ENCODE assay signal across 8 mouse cellular contexts in the genomic region with DNA sequence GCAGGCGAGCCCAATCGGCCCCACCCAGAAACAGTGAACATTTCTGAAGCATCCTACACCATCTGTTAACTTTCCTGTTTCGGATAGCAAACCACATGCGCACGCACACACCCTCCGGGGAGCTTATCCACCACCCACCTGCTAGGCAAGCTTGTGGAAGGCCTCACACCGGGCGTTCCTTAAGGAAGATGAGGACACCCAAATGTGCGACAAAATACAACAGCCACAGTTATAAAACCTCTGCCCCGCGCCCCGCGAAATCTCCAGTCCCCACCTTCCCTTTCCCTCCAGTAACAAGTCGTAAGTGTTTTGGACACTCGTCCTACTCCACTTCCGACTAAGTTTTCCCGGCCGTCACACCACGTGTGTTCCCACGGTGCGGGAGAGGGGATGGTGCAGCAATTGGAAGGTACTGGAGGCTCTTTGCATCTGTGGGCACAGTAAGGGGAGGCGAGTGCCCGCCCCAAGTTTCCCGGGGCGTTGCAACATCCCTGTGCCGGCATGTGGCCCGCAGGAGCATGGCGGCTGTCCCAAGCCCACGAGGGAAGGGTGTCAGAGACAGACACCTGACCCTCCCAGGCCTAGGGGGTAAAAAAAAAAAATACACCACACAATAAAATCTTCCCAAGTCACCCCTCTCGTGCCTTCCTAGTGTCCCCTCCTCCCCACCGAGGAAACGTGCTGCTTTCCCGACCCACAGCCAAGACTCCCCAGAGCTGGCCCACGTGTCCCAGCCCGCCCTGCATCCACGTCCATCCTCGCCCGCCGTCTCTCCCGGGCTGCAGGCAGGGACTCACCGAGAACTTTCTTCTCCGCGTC. TPM values are rescaled to one million over a fixed set of nuclear protein-coding genes. Genes with fewer than 3 reads are reported as not detected.
DNase-seq lines count a peak whose midpoint lies in the region; ATAC-seq and TF ChIP-seq lines count a peak whose summit lies in the region.

No protein-coding gene starts in this region.

- under 1% methylated on average over 43 of the region's 43 CpGs for WGBS in heart, embryonic 12.5 days
- under 1% methylated on average over 43 of the region's 43 CpGs for WGBS in kidney, postnatal 0 days
- under 1% methylated on average over 43 of the region's 43 CpGs for WGBS in liver, embryonic 13.5 days (ENCODE audit: insufficient replicate concordance)
- WGBS in stomach, embryonic 16.5 days, result under 1% methylated on average over 43 of the region's 43 CpGs

- H3K27ac ChIP-seq in bone marrow macrophage, adult 2 months (ENCODE audit: insufficient read depth, low read depth, low read length), result peak overlapping the region; percentile 74
- peak overlapping the region; percentile 88 for H3K27ac ChIP-seq in heart, embryonic 12.5 days (ENCODE audit: poor library complexity, severe bottlenecking)
- H3K27ac ChIP-seq in kidney, postnatal 0 days, result peak overlapping the region; percentile 91
- peak overlapping the region; percentile 98 for H3K27ac ChIP-seq in liver, embryonic 13.5 days
- H3K27ac ChIP-seq in stomach, embryonic 16.5 days (ENCODE audit: low read length), result peak overlapping the region; percentile 91

- H3K4me3 ChIP-seq in bone marrow macrophage, adult 2 months (ENCODE audit: insufficient read depth, low read length), result peak overlapping the region; percentile 94
- H3K4me3 ChIP-seq in heart, embryonic 12.5 days, result peak overlapping the region; percentile 88
- peak overlapping the region; percentile 70 for H3K4me3 ChIP-seq in kidney, postnatal 0 days (replicated peaks; ENCODE audit: low read depth, low read length)
- peak overlapping the region; percentile 95 for H3K4me3 ChIP-seq in liver, embryonic 13.5 days (replicated peaks)
- H3K4me3 ChIP-seq in stomach, embryonic 16.5 days (replicated peaks; ENCODE audit: low read length), result peak overlapping the region; percentile 96

- H3K36me3 ChIP-seq in heart, embryonic 12.5 days, result no peaks in the 10 kb centered on the region
- no peaks in the 10 kb centered on the region for H3K36me3 ChIP-seq in kidney, postnatal 0 days (ENCODE audit: insufficient read depth, low read length)
- H3K36me3 ChIP-seq in liver, embryonic 13.5 days, result peaks cover 15% of the 10 kb centered on the region
- H3K36me3 ChIP-seq in stomach, embryonic 16.5 days (ENCODE audit: control insufficient read depth, insufficient read depth, low read length), result no peaks in the 10 kb centered on the region

- ATAC-seq in erythroblast, adult 5-6 weeks (replicated peaks; ENCODE audit: low FRiP score, poor library complexity, severe bottlenecking), result peak; percentile 85
- ATAC-seq in heart, embryonic 12.5 days (ENCODE audit: insufficient number of reproducible peaks, low FRiP score), result peak; percentile 70
- ATAC-seq in kidney, postnatal 0 days (replicated peaks; ENCODE audit: low FRiP score, low read depth), result peak; percentile 53
- ATAC-seq in liver, embryonic 13.5 days (ENCODE audit: low read depth), result peak; percentile 89
- peak; percentile 69 for ATAC-seq in stomach, embryonic 16.5 days (ENCODE audit: insufficient read depth, low FRiP score)

- peak overlapping the region; percentile 90 for H3K4me2 ChIP-seq in heart, embryonic 12.5 days
- H3K4me2 ChIP-seq in kidney, postnatal 0 days (ENCODE audit: low read length), result peak overlapping the region; percentile 73
- H3K4me2 ChIP-seq in liver, embryonic 13.5 days, result peak overlapping the region; percentile 86
- H3K4me2 ChIP-seq in stomach, embryonic 16.5 days (ENCODE audit: low read depth, low read length), result peak overlapping the region; percentile 55

- no peaks in the 10 kb centered on the region for H3K9me3 ChIP-seq in heart, embryonic 12.5 days (replicated peaks)
- H3K9me3 ChIP-seq in kidney, postnatal 0 days (replicated peaks; ENCODE audit: low read length), result no peaks in the 10 kb centered on the region
- no peaks in the 10 kb centered on the region for H3K9me3 ChIP-seq in liver, embryonic 13.5 days (replicated peaks)
- H3K9me3 ChIP-seq in stomach, embryonic 16.5 days (replicated peaks; ENCODE audit: control insufficient read depth, low read length), result no peaks in the 10 kb centered on the region

- peak overlapping the region; percentile 96 for H3K9ac ChIP-seq in heart, embryonic 12.5 days
- H3K9ac ChIP-seq in kidney, postnatal 0 days (ENCODE audit: low read depth, low read length), result peak overlapping the region; percentile 91
- peak overlapping the region; percentile 96 for H3K9ac ChIP-seq in liver, embryonic 13.5 days
- H3K9ac ChIP-seq in stomach, embryonic 16.5 days (ENCODE audit: low read length), result peak overlapping the region; percentile 94

- TF ChIP-seq CTCF in bone marrow macrophage, adult 2 months (IDR thresholded peaks at IDR 0.05; ENCODE audit: low read depth, low read length), result no peak
- no peak for TF ChIP-seq CTCF in kidney, postnatal 0 days (IDR thresholded peaks at IDR 0.05; ENCODE audit: low read depth)

- H3K27me3 ChIP-seq in heart, embryonic 12.5 days (replicated peaks), result no peaks in the 10 kb centered on the region
- no peaks in the 10 kb centered on the region for H3K27me3 ChIP-seq in kidney, postnatal 0 days (ENCODE audit: insufficient read depth, low read length)
- H3K27me3 ChIP-seq in liver, embryonic 13.5 days, result 0 out of 2 replicates have a peak, but pooled peaks cover under 1% of the 10 kb centered on the region
- no peaks in the 10 kb centered on the region for H3K27me3 ChIP-seq in stomach, embryonic 16.5 days (ENCODE audit: control insufficient read depth, insufficient read depth, low read length)

- TF ChIP-seq POLR2A in bone marrow macrophage, adult 2 months (IDR thresholded peaks at IDR 0.05; ENCODE audit: borderline replicate concordance, low read depth, low read length), result no peak

- peak; percentile 56 for DNase-seq in CD4-positive helper T cell, adult 2 months (ENCODE audit: low read depth, low spot score)
- peak; percentile 57 for DNase-seq in kidney, postnatal 0 days (ENCODE audit: low spot score)
- DNase-seq in liver, embryonic 13.5 days, result peak; percentile 86
- DNase-seq in natural killer cell, adult 2 months (ENCODE audit: low spot score in 2 of 2), result peak; percentile 25 to 26

- H3K4me1 ChIP-seq in bone marrow macrophage, adult 2 months (ENCODE audit: control insufficient read depth, insufficient read depth, low read length), result peaks cover 35% of the 10 kb centered on the region
- peaks cover 34% of the 10 kb centered on the region for H3K4me1 ChIP-seq in heart, embryonic 12.5 days (replicated peaks)
- peaks cover 25% of the 10 kb centered on the region for H3K4me1 ChIP-seq in kidney, postnatal 0 days (replicated peaks; ENCODE audit: insufficient read depth, low read length)
- H3K4me1 ChIP-seq in liver, embryonic 13.5 days (replicated peaks), result peaks cover 58% of the 10 kb centered on the region
- peaks cover 28% of the 10 kb centered on the region for H3K4me1 ChIP-seq in stomach, embryonic 16.5 days (ENCODE audit: control insufficient read depth, insufficient read depth, low read length)

RNA-seq across cellular contexts. Expression of a gene that starts 0.8 kb away (rescaled TPM):
- 46.1 and 59.4 TPM in 2 replicates for polyA plus RNA-seq in bone marrow macrophage, adult 2 months (2012; ENCODE audit: insufficient read depth, insufficient read length, missing spikeins)
- total RNA-seq in erythroblast, adult 5-6 weeks (2015; ENCODE audit: low replicate concordance), result 299 and 322 TPM in 2 replicates
- 366 and 388 TPM in 2 replicates for total RNA-seq in erythroblast, adult 5-6 weeks (2017; ENCODE audit: low replicate concordance)
- polyA plus RNA-seq in heart, embryonic 12.5 days (2016; fragmentation: Nextera tagmentation; extraction: Ambion mirVana), result 47.9 and 52.6 TPM in 2 replicates
- polyA plus RNA-seq in kidney, postnatal 0 days (2015; fragmentation: Nextera tagmentation; extraction: Ambion mirVana), result 51.5 and 65.9 TPM in 2 replicates
- polyA plus RNA-seq in liver, embryonic 13.5 days (2015; fragmentation: Nextera tagmentation; extraction: Ambion mirVana), result 80.6 and 81.3 TPM in 2 replicates
- 32.7 and 39.8 TPM in 2 replicates for polyA plus RNA-seq in stomach, embryonic 16.5 days (2015; fragmentation: Nextera tagmentation; extraction: Ambion mirVana)

RNA-seq across cellular contexts. Expression of a gene that starts 34.0 kb away (rescaled TPM):
- polyA plus RNA-seq in bone marrow macrophage, adult 2 months (2012; ENCODE audit: insufficient read depth, insufficient read length, missing spikeins), result not detected in 2 replicates
- total RNA-seq in erythroblast, adult 5-6 weeks (2015; ENCODE audit: low replicate concordance), result 0.58 TPM in 1 of 2 replicates, not detected in the other
- 1.4 TPM in 1 of 2 replicates, not detected in the other for total RNA-seq in erythroblast, adult 5-6 weeks (2017; ENCODE audit: low replicate concordance)
- 0.40 and 1.6 TPM in 2 replicates for polyA plus RNA-seq in heart, embryonic 12.5 days (2016; fragmentation: Nextera tagmentation; extraction: Ambion mirVana)
- polyA plus RNA-seq in kidney, postnatal 0 days (2015; fragmentation: Nextera tagmentation; extraction: Ambion mirVana), result 3.2 and 3.6 TPM in 2 replicates
- polyA plus RNA-seq in liver, embryonic 13.5 days (2015; fragmentation: Nextera tagmentation; extraction: Ambion mirVana), result 0.44 and 0.60 TPM in 2 replicates
- 12.1 and 15.6 TPM in 2 replicates for polyA plus RNA-seq in stomach, embryonic 16.5 days (2015; fragmentation: Nextera tagmentation; extraction: Ambion mirVana)

Comparison
In these comparisons a context has a peak if more than half of its experiments do, and no peak if none do; other contexts are left out.
1. Peak in every context shown above with its lines: DNase-seq, ATAC-seq, H3K4me3 ChIP-seq and H3K27ac ChIP-seq.
2. DNase-seq: peak in every context shown above with its lines; median percentile 86 in liver, embryonic 13.5 days; 57 in kidney, postnatal 0 days; 56 in CD4-positive helper T cell, adult 2 months; 26 in natural killer cell, adult 2 months.